Mouse (Mus musculus) thymus, postnatal 25 days (tissue): Measurements from ENCODE around the gene Tln2.

ENCODE experiments used
- DNase-seq: peaks from one replicate; pipeline ENCODE4 v3.0.0; 2022

The Tln2 gene

DNA sequence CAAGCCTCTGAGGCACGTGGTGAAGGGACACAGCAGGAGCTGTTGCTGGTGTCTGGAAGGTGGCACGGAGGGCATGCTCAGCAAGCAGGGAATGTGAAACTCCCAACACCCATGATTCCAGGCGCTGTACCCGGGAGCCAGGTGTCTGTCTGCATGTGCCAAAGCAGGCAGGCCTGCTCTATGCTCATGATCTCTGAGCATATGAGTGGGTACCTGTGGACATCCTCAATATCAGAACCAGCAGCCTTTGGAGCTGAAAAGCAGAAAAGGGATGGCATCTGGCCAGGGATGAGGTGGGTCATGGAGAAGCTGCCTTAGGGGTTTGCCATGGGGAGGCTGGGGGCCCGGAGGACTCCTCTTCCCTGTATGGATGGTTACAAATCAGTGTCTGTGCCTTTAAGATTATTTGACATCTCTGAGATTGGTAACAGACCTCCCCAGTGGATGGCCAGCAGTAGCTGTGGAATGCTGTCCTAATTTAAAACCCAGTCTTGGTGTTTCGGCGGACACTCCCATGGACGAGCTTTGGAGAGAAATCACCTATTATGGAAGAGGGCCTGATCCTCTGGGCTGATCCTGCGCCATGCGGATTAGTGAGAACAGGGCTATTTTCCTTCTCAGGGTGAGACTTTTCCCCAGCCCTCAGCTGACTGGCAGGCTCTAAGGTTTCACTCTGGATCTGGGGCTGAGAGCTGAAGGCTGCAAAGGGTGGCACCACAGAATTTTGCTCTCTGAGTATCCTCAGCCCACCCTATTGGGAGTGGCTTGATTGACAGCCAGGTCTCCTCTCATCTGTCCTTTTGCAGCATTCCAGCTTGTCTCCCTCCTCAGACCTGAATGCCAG, 367.8 kb downstream of the Tln2 start:
- no peak for DNase-seq

DNA sequence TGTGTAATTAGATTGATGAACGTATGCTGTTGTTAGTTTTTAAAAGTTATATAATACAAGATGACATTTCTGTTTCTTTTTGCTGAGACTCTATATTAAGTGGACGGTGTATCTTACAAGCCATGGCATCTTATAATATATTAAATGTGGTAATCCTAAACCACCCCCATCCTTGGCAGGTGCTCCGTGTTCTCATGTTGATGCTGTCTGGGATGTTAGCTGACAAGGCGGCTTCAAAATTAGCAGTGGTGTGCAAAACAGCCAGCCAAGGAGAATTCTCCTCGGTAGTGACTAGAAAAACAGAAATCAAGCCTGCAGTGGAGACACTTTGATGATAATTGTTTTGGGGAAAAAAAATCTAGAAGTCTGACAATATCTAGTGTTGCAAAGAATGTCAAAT, 371.8 kb downstream of the Tln2 start:
- DNase-seq = no peak

DNA sequence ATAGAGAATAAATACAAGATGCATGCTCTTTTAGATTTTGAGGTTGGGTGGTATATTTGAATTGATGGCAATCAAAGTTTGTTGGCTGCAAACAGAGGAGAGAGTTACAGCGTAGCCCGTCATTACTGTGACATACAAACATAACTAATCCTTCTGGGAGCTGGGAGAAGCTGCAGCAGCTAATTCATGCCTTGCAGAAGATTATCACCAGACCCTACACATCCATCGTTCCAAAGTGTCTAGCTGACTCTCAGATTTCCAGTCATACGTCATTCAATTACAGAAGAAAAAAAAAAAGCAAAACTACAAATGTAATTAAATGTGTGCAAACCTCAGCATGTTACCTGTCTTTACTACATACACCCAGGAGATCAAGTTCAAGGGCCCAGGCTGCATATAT, 372.3 kb downstream of the Tln2 start:
- no peak for DNase-seq

DNA sequence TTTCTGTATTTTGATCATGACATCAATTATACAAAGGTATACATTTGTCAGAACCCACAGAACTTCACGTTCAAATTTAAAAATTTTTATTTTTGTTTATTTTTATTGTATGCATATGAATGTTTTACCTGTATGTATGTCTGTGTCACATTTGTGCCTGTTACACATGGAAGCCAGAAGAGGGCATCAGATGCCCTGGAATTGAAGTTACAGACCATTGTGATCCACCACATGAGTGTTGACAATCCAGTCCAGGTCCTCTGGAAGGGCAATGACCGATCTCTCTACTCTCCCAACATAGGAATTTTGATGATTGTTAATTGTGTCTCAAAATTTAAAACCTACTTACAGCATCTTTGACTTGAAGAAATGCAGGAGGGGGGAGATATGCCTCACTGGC, 374.9 kb downstream of the Tln2 start:
- no peak for DNase-seq

DNA sequence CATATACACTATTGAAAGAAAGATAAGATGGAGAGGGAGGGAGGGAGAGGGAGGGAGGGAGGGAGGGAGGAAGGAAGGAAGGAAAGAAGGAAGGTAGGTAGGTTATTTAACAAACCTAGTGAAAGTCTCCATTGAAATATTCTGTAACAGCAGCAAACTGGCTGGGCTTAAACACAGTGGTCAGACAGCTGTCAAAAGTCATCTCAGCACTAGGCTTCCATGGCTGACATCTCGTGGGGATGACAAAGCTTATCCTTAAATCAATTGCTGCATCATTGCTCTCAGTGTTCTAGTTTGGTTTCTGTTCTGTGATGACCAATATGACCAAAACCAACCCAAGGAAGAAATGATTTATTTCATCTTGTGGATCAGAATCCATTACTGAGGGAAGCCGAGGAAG, 376.0 kb downstream of the Tln2 start:
- DNase-seq = no peak

DNA sequence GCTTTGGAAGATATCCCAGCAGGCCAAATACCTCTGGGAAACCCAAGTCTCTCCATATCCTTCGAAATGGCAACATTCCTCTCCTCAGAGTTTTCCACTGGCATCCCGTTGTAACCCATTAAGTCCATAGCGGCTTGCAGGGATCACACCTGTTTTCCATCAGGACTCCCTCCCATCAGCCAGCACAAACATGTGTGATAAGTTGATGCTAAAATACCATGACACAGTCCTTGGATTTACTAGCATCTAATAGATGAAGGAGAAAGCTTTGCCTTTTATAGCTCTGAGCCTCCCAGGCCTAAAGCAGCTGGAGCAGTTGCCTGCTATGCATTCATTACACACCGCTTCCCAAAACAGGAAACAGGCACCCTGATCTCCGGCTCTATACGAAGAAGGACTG, 377.5 kb downstream of the Tln2 start:
- DNase-seq = no peak

DNA sequence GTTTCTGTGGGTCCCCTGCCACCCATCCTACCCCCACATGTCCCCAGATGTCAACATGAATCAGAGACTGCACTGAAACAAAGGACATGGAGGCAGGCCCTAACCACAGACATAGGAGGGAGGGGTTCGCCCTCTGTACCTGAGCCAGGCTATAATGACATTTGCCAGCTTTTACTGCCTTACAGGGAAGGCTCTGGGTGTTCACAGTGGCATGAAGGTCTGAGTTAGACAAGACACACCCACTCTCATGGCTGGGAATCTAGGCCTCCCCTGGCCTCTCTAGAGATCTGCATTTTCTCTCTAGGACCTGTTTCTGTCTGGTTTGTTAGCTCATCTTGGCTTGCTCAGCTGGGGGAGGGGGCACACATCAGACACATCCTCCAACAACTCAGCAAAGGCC, 380.8 kb downstream of the Tln2 start:
- DNase-seq = no peak

DNA sequence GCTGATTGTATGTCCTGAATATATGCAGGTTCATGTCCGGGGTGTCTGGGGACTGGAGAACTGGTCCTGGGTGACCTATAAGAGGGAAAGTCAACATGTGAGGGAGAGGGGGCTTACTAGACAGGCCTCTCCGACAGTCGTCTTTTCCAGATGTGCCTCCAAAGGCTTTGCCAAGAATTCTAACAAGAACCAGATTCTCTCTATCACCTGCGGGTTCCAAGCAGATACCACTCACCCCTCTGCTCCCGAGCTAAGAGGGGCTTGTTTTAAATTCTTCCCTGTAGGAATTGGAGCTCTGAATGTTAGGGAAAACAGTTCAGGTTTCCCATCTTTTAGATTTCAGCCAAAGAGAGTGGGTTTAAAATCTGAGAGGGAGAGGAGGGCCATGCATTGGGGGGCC, 381.3 kb downstream of the Tln2 start:
- no peak for DNase-seq

DNA sequence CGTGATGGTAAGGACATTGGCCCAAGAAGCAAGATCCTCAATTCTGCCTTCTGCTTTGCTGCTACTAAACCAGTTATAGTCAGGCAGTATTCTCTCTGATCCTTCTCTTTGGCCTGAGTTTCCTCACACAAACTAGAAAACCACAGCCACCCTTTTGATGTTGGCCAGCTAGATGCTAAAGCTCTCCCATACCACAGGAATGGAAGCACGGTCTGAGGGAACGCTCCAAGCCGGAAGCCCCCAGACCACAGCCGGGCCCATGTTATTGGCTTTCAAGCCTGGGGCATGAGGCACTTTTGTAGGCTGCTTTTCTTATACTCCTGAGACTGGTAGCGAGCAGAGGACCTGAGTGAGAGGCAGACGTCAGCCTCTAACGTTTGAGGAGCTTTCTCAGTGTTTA, 383.4 kb downstream of the Tln2 start:
- DNase-seq = no peak

DNA sequence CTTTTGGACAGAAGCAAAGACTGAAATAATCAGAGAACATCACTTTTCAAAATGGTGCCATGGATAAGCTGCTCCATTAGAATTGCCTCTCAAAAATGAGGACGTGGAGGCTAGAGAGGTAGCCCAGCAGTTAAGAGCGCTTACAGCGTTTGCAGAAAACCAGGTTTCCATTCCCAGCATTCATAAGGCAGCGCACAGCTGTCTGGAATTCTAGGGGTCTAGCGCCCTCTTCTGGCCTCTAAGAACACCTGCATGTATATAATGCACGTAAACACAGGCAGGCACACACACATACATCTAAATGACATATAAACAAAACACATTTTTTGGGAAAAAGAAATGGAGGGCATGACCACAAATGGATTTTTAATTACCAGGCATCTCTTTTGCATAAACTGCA, 385.7 kb downstream of the Tln2 start:
- no peak for DNase-seq

DNA sequence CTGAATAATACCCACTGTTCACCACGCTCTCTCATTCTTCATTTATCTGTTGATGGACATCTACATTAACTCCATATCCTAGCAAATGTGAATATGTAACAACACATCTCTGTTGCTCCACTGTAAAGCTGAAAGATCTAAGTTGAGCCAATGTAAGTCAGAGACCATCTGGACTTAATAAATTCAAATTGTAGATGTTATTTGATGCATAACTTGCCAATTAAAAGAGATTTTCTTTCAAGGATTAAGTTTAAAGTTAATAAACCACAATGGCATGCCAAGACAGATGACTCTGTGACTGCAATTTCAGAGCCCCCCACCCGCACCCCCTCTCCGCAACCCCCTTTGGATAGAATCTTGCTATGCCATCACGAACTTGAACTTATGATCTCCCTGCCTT, 386.3 kb downstream of the Tln2 start:
- no peak for DNase-seq

DNA sequence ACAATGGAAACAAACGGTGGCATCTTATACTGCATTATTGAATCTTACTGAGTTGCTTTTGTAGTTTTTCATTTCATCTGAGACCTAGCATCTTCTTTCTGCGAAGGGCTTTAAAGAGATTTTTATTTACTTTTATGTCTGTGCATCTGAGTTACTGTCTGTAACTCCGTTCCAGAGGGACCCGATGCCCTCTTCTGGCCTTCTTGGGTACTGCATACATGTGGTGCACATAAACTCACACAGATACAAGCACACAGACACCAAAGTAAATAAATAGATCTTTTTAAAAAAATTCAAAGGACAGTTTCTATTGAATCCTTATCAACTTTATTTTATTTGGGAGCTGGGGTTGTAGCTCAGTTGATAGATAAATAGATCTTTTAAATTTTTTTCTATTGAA, 388.1 kb downstream of the Tln2 start:
- DNase-seq = no peak

DNA sequence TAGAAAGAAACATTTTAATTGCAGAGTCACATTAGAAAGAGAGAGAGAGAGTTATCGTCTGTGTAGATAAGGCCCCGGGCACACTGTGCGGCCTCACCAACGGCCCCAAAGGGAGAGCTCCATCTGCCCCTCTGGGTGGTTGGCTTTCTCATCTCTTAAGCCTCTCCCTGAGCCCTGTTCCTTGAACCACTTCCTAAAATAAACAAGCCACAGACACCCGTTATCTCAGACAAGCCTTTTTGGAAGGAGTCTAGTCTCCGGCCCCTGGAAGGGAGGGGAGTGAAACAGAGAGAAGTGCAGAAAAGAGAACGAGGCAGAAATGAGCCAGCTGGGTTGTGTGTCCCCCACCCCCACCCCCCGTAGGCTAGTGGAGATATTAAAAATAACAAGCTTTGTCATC, 388.7 kb downstream of the Tln2 start:
- DNase-seq = no peak

DNA sequence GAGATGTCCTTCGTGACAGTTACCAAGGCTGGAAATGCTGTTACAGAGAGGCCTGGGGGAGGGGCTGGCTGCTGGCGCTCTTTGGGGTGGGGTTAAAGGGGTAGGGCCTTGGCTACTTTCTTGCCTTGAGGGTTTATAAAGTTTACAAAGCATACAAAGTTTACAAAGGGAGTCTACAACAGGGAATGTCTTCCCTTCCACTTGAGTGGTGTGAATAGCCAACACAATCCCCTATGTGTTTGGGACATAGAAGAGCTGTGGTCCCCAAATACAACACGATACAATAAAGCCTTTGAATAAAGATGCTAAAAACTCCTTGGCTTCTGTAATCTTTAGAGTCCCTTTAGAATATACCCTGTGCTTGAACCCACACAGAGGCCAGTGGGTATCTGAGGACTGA, 389.5 kb downstream of the Tln2 start:
- DNase-seq = no peak
